Mouse (Mus musculus): ENCODE results near the gene Gm21190. TPM values are rescaled to one million over a fixed set of nuclear protein-coding genes. Genes with fewer than 3 reads are reported as not detected.

Gm21190 gene
- polyA plus RNA-seq, 1 experiment = not detected

Other genes with a start within 250 kb of the Gm21190 start
- not detected in 2 replicates for gene Gm21149, start 52.7 kb downstream of the Gm21190 start, polyA plus RNA-seq (2012)
- not detected in 2 replicates for gene Gm21083, start 48.1 kb upstream of the Gm21190 start, polyA plus RNA-seq (2012)
- gene Speer4d, start 89.8 kb upstream of the Gm21190 start, polyA plus RNA-seq (2012) = 0.05 TPM in 1 of 2 replicates, not detected in the other
- gene 4930572O03Rik, start 127.8 kb upstream of the Gm21190 start, polyA plus RNA-seq (2012) = not detected in 2 replicates
- not detected in 2 replicates for gene Speer4c, start 185.0 kb upstream of the Gm21190 start, polyA plus RNA-seq (2012)

Measured in erythroblast, embryonic 14.5 days (primary cell).